Mouse (Mus musculus): Measurements from ENCODE around the gene Mta1.

DNA sequence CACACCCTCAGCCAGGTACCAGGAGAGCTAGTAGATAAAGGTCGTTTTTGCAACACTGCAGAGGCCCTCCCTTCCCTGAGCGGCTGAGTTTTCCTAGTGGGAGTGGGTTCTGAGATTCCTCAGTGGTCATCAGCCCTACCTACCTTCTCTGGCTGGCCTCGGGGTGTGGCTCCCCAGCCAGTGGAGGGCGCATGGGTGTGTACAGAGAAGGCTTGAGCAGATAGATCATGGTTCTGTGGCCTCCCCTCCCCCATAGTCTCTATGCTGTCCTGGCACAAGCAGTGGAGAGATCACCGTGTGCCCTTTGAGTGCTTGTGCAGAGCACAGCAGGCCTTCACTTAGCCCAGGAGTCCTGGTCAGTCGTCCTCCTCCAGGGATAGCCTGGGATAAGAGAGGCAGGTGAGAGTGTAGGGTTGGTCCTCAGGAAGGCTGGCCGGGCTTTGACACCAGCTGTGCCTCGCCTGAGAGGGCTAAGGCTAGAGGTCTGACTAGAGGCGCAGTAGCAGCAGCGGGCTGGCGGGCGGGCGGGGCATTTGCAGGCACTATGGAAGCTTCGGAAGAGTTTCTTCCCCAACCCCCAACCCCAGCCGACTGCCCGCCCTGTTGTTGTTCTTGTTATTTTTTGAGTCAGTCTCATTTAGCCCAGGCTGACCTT, 50.4 kb downstream of the Mta1 start:
- TF ChIP-seq CTCF (IDR thresholded peaks at IDR 0.05; ENCODE audit: control insufficient read depth, insufficient read depth, low read length): peak; percentile 50
- TF ChIP-seq POLR2A (IDR thresholded peaks at IDR 0.05; ENCODE audit: borderline replicate concordance, control insufficient read depth, low read depth, low read length): no peak

Measured in bone marrow, adult 2 months (tissue).